Mouse (Mus musculus): Measurements from ENCODE around the gene Ipo7. TPM values are rescaled to one million over a fixed set of nuclear protein-coding genes. Genes with fewer than 3 reads are reported as not detected.
"Not testable (repeated sequence)": the region's sequence is repeated elsewhere in the genome, so short reads cannot be mapped to it uniquely, and the experiment has no call there.

The Ipo7 gene
- total RNA-seq (2014; fragmentation: Nextera tagmentation) = 111 and 115 TPM in 2 replicates
- 239 and 262 TPM in 2 replicates for total RNA-seq (2017)

GRCm38 (mm10) chr7:110018117-110018630 lies at the start of gene Ipo7:
Gene Ipo7, plus strand, starts transcription at chr7:110018274.
- ATAC-seq (replicated peaks; ENCODE audit: poor library complexity, severe bottlenecking) = peak; percentile 95

- no peak for ATAC-seq (replicated peaks; ENCODE audit: poor library complexity, severe bottlenecking)
Observed at GRCm38 (mm10) chr7:109968924-109969450, 49.1 kb upstream of the Ipo7 start.

GRCm38 (mm10) chr7:109969542-109969941 lies 48.5 kb upstream of the Ipo7 start:
- ATAC-seq (replicated peaks; ENCODE audit: poor library complexity, severe bottlenecking) = no peak

GRCm38 (mm10) chr7:109975966-109976715 lies 41.9 kb upstream of the Ipo7 start:
- ATAC-seq (replicated peaks; ENCODE audit: poor library complexity, severe bottlenecking) = no peak

- not testable (repeated sequence) for ATAC-seq (replicated peaks; ENCODE audit: poor library complexity, severe bottlenecking)
Observed at GRCm38 (mm10) chr7:109977131-109977530, 40.9 kb upstream of the Ipo7 start.

GRCm38 (mm10) chr7:109984608-109985007 lies 33.5 kb upstream of the Ipo7 start:
- not testable (repeated sequence) for ATAC-seq (replicated peaks; ENCODE audit: poor library complexity, severe bottlenecking)

- ATAC-seq (replicated peaks; ENCODE audit: poor library complexity, severe bottlenecking) = no peak; the same call in 1 of the 2 replicates
Observed at GRCm38 (mm10) chr7:109985661-109986132, 32.4 kb upstream of the Ipo7 start.

GRCm38 (mm10) chr7:109986133-109986669 lies 31.9 kb upstream of the Ipo7 start:
- ATAC-seq (replicated peaks; ENCODE audit: poor library complexity, severe bottlenecking) = peak; percentile 97

GRCm38 (mm10) chr7:109986775-109987174 lies 31.3 kb upstream of the Ipo7 start, which contains the start of gene Tmem41b:
Gene Tmem41b, minus strand, starts transcription at chr7:109986929.
- not testable (repeated sequence) for ATAC-seq (replicated peaks; ENCODE audit: poor library complexity, severe bottlenecking)

GRCm38 (mm10) chr7:109991286-109991685 lies 26.8 kb upstream of the Ipo7 start:
- ATAC-seq (replicated peaks; ENCODE audit: poor library complexity, severe bottlenecking) = peak; percentile 33; the same call in 1 of the 2 replicates

GRCm38 (mm10) chr7:109993157-109993959 lies 24.7 kb upstream of the Ipo7 start:
- ATAC-seq (replicated peaks; ENCODE audit: poor library complexity, severe bottlenecking) = no peak

GRCm38 (mm10) chr7:109998388-109998787 lies 19.7 kb upstream of the Ipo7 start:
- ATAC-seq (replicated peaks; ENCODE audit: poor library complexity, severe bottlenecking) = no peak

- peak; percentile 56 for ATAC-seq (replicated peaks; ENCODE audit: poor library complexity, severe bottlenecking)
Observed at GRCm38 (mm10) chr7:110002092-110002491, 16.0 kb upstream of the Ipo7 start.

- ATAC-seq (replicated peaks; ENCODE audit: poor library complexity, severe bottlenecking) = peak; percentile 41; the same call in 1 of the 2 replicates
Observed at GRCm38 (mm10) chr7:110002968-110003367, 15.1 kb upstream of the Ipo7 start.

GRCm38 (mm10) chr7:110005976-110006375 lies 12.1 kb upstream of the Ipo7 start:
- no peak for ATAC-seq (replicated peaks; ENCODE audit: poor library complexity, severe bottlenecking)

GRCm38 (mm10) chr7:110006471-110007195 lies 11.4 kb upstream of the Ipo7 start:
- peak; percentile 94 for ATAC-seq (replicated peaks; ENCODE audit: poor library complexity, severe bottlenecking)

GRCm38 (mm10) chr7:110008513-110008912 lies 9.6 kb upstream of the Ipo7 start:
- no peak for ATAC-seq (replicated peaks; ENCODE audit: poor library complexity, severe bottlenecking)

GRCm38 (mm10) chr7:110009084-110009483 lies 9.0 kb upstream of the Ipo7 start:
- ATAC-seq (replicated peaks; ENCODE audit: poor library complexity, severe bottlenecking) = no peak

GRCm38 (mm10) chr7:110011417-110011816 lies 6.7 kb upstream of the Ipo7 start:
- ATAC-seq (replicated peaks; ENCODE audit: poor library complexity, severe bottlenecking) = no peak

- ATAC-seq (replicated peaks; ENCODE audit: poor library complexity, severe bottlenecking) = no peak
Observed at GRCm38 (mm10) chr7:110014272-110014671, 3.8 kb upstream of the Ipo7 start.
